Mouse (Mus musculus) activated CD4-positive, CD25-positive, alpha-beta regulatory T cell (primary cell): ENCODE data around the gene Prss23. TPM values are rescaled to one million over a fixed set of nuclear protein-coding genes. Genes with fewer than 3 reads are reported as not detected.

Experiments
- polyA plus RNA-seq, 2 experiments: library from polyadenylated mRNA; unstranded; fragments of 100-300 nt; shearing (Covaris generic); gene quantifications; one replicate each; pipeline ENCODE4 v1.2.1; 2017

The Prss23 gene
- not detected for polyA plus RNA-seq

DNA sequence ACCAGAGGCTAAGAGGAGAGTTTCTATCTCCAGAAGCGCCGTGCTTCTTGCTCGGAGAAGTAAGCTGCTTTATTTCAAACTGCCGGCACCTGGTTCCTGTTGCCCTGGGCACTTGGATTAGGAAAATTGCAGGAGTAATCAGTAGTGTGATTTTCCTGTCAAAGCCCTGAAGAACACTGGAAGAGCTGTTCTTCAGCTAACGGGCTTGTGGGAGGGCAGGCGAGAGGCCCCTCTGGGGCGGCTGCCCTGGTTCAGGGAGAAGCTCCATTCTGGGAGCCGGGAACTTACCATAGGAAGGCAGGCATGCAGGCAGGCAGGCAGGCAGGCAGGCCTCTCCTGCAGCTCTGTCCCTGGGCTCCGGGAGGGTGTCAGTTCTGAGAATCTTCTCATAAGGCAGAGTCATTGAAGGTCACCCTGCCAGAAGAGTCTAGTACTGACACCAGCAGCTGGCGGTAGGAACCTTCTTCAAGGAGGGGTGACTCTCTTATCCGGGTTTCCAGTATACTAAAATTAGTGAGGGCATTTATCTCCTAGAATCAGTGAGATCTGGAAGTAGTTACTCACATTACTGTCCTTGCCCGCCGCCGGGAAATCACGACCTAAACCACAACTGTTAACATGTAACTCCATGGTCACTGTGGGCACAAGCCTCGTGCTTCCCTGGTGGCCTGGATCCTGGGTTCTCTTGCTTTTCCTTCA, at the start of gene Prss23:
Prss23 (minus strand) TSS at position 457 of the 699 bp plus-strand sequence.

Other genes starting within 250 kb of the Prss23 start
- 10 to 100 TPM; 32.9 to 43.5 TPM for gene Tmem135, start 123.0 kb downstream of the Prss23 start, polyA plus RNA-seq
- under 1 TPM in 1 of 2 experiments, not detected in 1; 0.02 TPM for gene Fzd4, start 122.8 kb downstream of the Prss23 start, polyA plus RNA-seq
- 1 to 10 TPM in 1 of 2 experiments, not detected in 1; 1.6 TPM for gene Me3, start 105.2 kb upstream of the Prss23 start, polyA plus RNA-seq